Mouse (Mus musculus) urinary bladder, adult 2 months (tissue): ENCODE results near the gene Rcor2. TPM values are rescaled to one million over a fixed set of nuclear protein-coding genes. Genes with fewer than 3 reads are reported as not detected.

ENCODE experiments used
- DNase-seq: peaks from one replicate; pipeline ENCODE4 v3.0.0; 2022; ENCODE audit warnings: low spot score
- polyA plus RNA-seq: library from polyadenylated mRNA; depleted of rRNA; stranded (reverse); fragments of >200 nt; gene quantifications from 2 replicates; pipeline ENCODE4 v1.2.3, GENCODE M21; 2012

The Rcor2 gene
- polyA plus RNA-seq, 1 experiment, result 10.4 TPM

- DNase-seq, result no peak
Measured at GRCm38 (mm10) chr19:7264766-7265331, 2.3 kb upstream of the Rcor2 start.

DNA sequence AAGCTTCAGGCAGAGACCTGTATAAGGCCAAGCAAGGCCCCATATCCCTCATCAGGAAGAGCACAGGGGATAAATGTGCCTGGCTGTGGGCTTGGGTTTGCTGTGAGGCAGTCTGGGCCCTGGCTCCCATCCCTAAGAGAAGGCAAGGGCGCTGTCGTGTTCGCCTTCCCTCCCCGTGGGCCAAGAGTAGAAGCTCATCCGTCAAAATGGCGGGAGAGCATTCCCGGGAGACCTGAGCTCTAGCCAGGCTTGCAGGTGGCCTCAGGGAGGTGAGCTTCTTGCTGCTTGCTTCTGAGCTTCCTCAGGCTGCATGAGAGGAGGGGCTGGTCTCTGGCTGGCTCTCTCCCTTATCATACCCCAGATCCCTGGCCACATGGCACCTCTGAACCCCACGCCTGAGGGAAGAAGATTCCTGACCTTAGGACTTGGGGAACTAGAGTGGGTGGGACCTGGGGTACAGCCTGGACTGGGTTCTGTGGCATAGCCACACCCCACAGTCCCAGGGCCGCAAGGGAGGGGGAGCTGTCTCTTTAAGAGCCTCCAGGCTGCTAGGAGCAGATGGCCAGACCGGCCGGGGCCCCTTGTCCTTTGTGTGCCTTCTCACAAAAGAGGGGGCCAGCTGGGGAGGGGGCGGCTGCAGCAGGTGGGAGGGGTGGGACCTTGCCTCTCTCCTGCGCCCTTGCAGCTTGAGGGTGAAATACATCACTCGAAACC is 1.5 kb upstream of the Rcor2 start:
- DNase-seq, result no peak

DNA sequence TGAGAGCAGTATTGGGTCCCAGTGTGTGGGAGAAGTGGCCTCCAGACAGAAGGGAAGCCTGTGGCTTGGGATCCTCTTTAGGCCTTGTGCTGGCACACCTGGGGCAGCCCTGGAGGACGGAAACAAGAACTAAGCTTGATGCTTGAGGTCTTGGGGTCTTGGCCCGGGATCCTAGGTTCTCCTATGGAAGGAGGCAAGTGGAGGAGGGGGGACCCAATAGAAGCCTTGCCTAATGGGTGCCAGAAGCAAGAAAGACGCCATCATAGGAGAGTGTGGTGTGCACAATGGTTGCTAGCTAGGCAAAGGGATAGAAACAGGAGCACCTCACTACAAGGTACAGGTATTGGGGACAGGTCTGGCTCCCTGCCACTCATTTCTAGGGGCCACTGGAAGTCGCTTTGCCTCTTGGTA is 699 bp upstream of the Rcor2 start:
- DNase-seq, result no peak

GRCm38 (mm10) chr19:7267781-7268721 is 926 bp downstream of the Rcor2 start:
- DNase-seq, result peak; percentile 61

DNA sequence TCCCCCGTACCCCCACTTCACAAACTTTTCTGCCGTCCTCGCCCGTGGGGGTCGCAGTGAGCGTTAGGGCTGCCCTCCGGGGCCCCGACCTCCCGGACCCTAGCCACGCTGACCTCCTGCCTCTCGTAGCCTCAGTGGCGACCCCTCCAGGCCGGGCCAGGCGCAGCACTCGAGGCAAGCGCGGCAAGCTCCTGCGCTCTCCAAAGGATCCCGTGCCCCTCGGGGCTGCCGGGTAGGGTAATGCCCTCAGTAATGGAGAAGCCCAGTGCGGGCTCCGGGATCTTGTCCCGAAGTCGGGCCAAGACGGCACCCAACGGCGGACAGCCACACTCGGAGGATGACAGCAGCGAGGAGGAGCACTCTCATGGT is 1.6 kb downstream of the Rcor2 start:
- peak; percentile 71 for DNase-seq

- no peak for DNase-seq
Measured at GRCm38 (mm10) chr19:7269290-7270044, 2.3 kb downstream of the Rcor2 start.

- no peak for DNase-seq
Measured at GRCm38 (mm10) chr19:7273486-7273885, 6.4 kb downstream of the Rcor2 start.

DNA sequence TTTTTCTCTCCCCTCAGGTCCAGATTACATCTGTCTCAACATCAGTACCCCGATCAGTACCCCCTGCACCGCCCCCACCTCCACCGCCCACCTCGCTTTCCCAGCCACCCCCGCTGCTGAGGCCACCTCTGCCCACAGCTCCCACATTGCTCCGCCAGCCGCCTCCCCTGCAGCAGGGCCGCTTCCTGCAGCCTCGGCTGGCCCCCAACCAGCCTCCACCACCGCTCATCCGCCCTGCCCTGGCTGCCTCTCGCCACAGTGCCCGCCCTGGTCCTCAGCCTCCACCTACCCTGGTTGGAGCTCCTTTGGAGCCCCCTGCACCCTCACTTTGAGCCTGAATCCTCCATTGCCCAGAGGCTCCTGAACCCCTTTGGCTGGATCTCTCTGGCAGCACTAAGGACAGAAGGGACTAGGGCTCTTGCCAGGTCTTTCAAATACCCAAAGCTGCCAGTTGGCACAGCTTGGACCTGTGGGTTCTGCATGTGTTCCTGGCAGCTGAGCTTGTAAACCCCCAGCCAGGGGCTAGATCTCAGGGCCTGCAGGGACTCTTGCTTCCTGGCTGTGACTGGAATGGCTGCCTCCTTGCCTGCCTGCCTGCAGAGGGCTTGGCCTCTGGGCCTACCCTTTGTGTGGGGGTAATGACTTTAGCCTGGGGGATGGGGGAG is 7.3 kb downstream of the Rcor2 start:
- no peak for DNase-seq

- DNase-seq, result no peak
Measured at GRCm38 (mm10) chr19:7275131-7275789, 8.1 kb downstream of the Rcor2 start.

DNA sequence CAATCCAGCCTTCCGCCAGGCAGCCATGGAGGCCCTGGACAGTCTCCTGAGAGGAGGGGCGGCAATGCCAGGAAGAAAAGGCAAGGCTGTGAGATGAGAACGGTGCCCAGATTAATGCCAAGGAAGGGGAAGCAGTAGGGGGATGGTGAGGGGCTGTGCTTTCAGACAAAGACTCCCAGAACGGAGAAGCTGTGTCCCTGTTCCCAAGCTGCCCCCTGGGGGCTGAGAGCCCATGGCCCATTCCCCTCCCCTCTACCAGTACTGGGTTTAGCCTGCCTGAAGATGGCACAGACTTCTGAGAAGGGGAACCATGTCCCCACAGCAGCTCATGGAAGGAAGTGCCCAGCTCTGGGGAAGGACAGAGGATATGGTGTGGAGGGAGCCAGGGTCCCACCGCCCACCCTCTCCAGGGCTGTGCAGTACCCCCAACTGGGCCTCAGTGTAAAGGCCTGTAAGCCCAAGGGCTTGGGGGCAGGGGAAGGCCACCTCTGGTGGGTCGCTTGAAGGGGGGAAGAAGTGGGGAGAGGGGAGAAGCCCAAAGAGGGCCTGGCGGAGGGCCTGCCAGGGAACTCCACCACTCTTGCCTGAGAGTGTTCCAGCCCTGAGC is 9.0 kb downstream of the Rcor2 start:
- no peak for DNase-seq

GRCm38 (mm10) chr19:7276796-7277195 is 9.7 kb downstream of the Rcor2 start:
- no peak for DNase-seq

DNA sequence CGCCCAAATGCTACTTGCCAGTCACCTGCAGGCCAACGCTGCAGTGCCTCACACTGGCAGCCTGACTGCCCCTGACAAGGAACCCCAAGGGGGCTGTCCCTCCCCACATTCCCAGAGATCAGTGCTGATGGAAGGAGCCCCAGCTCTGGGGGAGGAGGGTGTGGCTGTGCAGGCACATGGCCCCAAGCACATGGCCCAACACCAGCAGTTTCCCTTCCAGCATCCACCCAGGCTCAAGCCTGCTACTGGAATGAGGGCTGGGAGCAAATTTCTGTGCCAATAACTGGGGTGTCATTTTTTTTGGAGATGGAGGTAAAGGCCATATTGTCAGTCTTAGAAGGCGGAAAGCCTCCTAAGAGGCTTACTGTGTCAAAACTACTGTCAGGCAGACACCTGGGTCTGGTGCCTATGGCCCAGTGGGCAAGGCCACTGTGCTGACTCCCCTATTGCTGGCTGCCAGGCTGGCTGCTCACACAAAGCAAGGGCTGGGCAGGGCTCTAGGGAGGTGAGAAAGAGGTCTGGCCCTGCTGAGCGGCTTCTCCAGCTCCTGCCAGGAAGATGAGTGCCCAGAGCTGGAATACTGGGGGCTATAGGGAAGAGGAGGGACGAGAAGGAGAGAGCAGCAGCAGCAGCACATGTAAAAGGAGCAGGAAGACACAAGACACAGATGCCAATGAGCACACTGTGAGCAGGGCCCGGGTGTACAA is 11.2 kb downstream of the Rcor2 start:
- DNase-seq, result no peak

DNA sequence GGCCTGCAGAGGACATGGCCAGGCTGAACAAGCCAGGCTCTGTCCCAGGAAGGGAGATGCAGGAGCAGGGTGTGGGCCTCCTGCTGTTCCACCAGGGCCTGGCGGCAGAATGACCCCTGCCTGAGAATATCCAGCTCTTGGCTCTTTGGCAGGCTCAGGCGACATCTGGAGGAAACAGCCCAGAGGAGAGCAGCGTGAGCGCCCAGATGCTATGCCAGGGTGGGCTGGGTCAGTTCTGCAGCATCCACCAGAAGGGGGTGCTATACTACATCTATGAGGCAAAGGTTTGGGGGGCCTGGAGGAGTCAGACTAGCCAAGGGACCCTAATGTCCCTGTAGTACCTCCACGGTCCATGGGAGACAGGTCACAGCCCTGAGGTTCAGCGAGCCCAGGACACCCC is 12.0 kb downstream of the Rcor2 start:
- DNase-seq, result no peak

DNA sequence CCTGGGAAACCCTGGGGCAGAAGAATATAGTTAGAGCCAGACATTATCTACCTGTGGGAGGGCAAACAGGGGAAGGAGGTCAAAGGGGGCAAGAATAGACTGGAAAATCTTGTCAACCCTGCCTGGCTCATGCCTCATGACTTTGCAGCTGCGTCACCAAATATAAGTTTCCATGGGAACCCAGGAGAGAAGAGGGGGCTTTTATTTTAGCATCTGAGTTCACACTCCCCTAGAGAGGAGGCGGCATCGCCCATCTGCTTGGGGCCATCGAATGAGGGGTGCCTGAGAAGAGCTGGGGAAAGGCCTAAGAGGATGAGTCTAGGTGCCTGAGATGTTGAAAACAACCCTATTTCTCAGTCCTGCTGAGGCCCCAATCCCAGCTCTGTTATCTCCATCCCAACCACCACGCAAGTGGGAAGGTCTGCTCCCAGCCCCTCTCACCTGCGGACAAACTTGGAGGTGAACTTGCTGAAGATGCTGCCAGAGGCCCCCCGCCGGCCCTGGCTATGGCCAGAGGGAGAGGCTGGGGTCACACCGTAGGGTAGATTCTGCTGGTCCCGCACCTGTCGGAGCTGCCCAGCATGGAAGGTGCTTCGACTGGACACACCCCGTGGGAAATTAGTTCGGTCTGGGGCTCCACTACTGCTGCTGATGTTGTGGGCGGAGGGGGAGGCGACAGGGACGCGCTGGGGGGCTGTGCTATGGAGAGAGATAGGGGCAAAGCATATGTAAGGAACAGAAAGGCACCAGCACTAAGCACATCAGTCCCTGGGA is 13.6 kb downstream of the Rcor2 start:
- no peak for DNase-seq

DNA sequence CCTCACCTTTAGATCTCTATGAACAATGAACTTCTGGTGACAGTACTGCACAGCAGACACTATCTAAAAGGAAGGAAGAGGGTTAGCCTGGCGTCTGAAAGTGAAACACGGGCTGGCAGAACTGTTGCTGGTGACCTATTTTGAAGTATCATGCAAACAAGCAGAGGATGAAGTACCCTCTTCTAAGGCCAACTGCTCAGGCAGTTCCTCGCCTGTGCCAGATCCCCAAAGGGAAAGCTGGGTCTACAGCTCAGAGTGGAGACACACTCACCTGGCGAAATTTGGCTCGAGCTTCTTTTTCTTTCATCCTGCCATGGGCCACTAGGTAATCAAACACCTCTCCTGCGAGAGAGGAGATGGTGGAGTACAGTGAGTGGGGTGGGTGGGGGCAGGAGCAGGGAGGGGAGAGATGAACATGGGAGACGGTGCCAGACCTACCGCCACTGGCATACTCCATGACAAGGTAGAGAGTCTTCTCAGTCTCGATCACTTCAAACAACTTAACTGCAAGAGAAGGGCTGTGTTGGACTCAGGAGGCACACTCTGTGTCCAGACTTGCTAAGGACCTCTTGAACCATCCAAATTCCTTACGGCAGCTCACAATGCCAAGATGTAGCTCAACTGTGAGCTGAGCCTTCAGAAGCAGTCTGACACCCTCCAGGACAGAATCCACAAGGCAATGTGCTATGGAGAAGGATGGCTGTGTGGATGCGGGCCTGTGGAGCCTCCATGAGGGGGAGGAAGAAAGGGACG is 19.6 kb downstream of the Rcor2 start:
- DNase-seq, result no peak

DNA sequence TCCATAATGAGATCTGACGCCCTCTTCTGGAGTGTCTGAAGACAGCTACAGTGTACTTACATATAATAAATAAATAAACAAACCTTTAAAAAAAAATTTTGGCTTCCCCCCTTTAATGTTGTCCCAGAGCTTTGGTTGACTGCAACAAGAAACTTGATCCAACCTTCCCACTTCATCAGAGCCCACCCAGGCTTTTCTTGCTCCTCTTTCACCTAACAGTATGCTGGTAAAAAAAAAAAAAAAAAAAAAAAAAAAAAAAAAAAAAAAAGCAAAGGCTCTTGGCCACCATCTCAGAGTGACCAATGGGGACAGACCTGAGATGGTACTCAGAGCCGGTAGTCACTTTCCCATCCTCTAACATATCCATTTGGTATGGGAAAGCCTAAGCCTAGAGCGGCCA is 21.2 kb downstream of the Rcor2 start:
- no peak for DNase-seq

- DNase-seq, result no peak
Measured at GRCm38 (mm10) chr19:7289767-7290166, 22.6 kb downstream of the Rcor2 start.

- DNase-seq, result no peak
Measured at GRCm38 (mm10) chr19:7291958-7292709, 25.0 kb downstream of the Rcor2 start.
